Mouse (Mus musculus) MEL (cell line): ENCODE results near the gene Commd9. TPM values are rescaled to one million over a fixed set of nuclear protein-coding genes. Genes with fewer than 3 reads are reported as not detected.

ENCODE experiments used
- DNase-seq: peaks from one replicate; pipeline ENCODE4 v3.0.0; 2011; ENCODE audit warnings: low read depth, low spot score
- H3K27ac ChIP-seq: 2 replicates; pipeline ENCODE4 v1.5.1; 2012; ENCODE audit warnings: low read depth, mild to moderate bottlenecking, control low read depth, low read length, moderate library complexity; ENCODE audit not compliant: control insufficient read depth
- H3K27me3 ChIP-seq, 2 experiments: fragments of 150-350 bp in 1 of 2; sonication (generic) in 1 of 2; 2 replicates each; pipeline ENCODE4 v1.6.1; 2012; ENCODE audit warnings: low read length in 2 of 2, mild to moderate bottlenecking in 2 of 2, improper control_type of control experiment in 1 of 2, moderate library complexity in 1 of 2; ENCODE audit not compliant: insufficient read depth in 2 of 2, control insufficient read depth in 1 of 2
- H3K36me3 ChIP-seq, 2 experiments: 2 replicates each; pipeline ENCODE4 v1.6.1; 2012 to 2014; ENCODE audit warnings: low read length in 2 of 2, improper control_type of control experiment in 1 of 2, inconsistent platforms in 1 of 2, mild to moderate bottlenecking in 1 of 2; ENCODE audit not compliant: insufficient read depth in 2 of 2, control insufficient read depth in 1 of 2
- H3K4me1 ChIP-seq, 2 experiments: fragments of 150-350 bp in 1 of 2; sonication (generic) in 1 of 2; 2 replicates each; pipeline ENCODE4 v1.6.1; 2012; ENCODE audit warnings: low read length in 2 of 2, improper control_type of control experiment in 1 of 2, mild to moderate bottlenecking in 1 of 2; ENCODE audit not compliant: insufficient read depth in 2 of 2, control insufficient read depth in 1 of 2
- H3K4me3 ChIP-seq, 2 experiments: fragments of 150-350 bp in 1 of 2; sonication (generic) in 1 of 2; 2 replicates each; pipeline ENCODE4 v1.5.1; 2012; ENCODE audit warnings: low read depth in 2 of 2, low read length in 2 of 2, mild to moderate bottlenecking in 2 of 2, moderate library complexity in 2 of 2, control low read depth in 1 of 2, improper control_type of control experiment in 1 of 2; ENCODE audit not compliant: control insufficient read depth in 1 of 2, insufficient read depth in 1 of 2
- H3K79me2 ChIP-seq: 2 replicates; pipeline ENCODE4 v1.6.1; 2012; ENCODE audit warnings: mild to moderate bottlenecking, low read length, moderate library complexity; ENCODE audit not compliant: control insufficient read depth, poor library complexity, insufficient read depth
- H3K9ac ChIP-seq: 2 replicates; pipeline ENCODE4 v1.6.1; 2012; ENCODE audit warnings: low read depth, mild to moderate bottlenecking, control low read depth, low read length, moderate library complexity; ENCODE audit not compliant: control insufficient read depth, poor library complexity, severe bottlenecking
- H3K9me3 ChIP-seq: fragments of 150-350 bp; sonication (generic); replicated peaks from 2 replicates; pipeline ENCODE4 v1.6.1; 2012; ENCODE audit warnings: mild to moderate bottlenecking, low read length, improper control_type of control experiment, moderate library complexity; ENCODE audit not compliant: insufficient read depth
- BHLHE40 ChIP-seq: IDR thresholded peaks from 2 replicates; pipeline ENCODE4 v1.6.1; 2012; ENCODE audit warnings: low read depth, mild to moderate bottlenecking, inconsistent platforms, low read length, improper control_type of control experiment, borderline replicate concordance
- CHD2 ChIP-seq: IDR thresholded peaks from 2 replicates; pipeline ENCODE4 v1.6.1; 2011; ENCODE audit warnings: low read length, improper control_type of control experiment
- CTCF ChIP-seq, 3 experiments: IDR thresholded peaks in 2 of 3; conservative IDR thresholded peaks in 1 of 3; 2 replicates each; pipeline ENCODE4 v1.5.1; 2011 to 2012; ENCODE audit warnings: low read length in 3 of 3, low read depth in 2 of 3, mild to moderate bottlenecking in 2 of 3, improper control_type of control experiment in 1 of 3, inconsistent platforms in 1 of 3, mixed read lengths in 1 of 3, moderate library complexity in 1 of 3; ENCODE audit not compliant: control insufficient read depth in 1 of 3, insufficient read depth in 1 of 3, poor library complexity in 1 of 3, severe bottlenecking in 1 of 3
- E2F4 ChIP-seq: IDR thresholded peaks from 2 replicates; pipeline ENCODE4 v1.6.1; 2011; ENCODE audit warnings: low read depth, low read length, improper control_type of control experiment, borderline replicate concordance
- ETS1 ChIP-seq: IDR thresholded peaks from 2 replicates; pipeline ENCODE4 v1.6.1; 2012; ENCODE audit warnings: low read depth, mild to moderate bottlenecking, inconsistent platforms, low read length, improper control_type of control experiment, moderate library complexity
- GATA1 ChIP-seq: IDR thresholded peaks from 2 replicates; pipeline ENCODE4 v1.6.1; 2011; ENCODE audit warnings: low read depth, low read length, improper control_type of control experiment
- HCFC1 ChIP-seq: IDR thresholded peaks from 2 replicates; pipeline ENCODE4 v1.6.1; 2012; ENCODE audit warnings: low read depth, mild to moderate bottlenecking, inconsistent platforms, low read length, improper control_type of control experiment, moderate library complexity
- MAFK ChIP-seq: IDR thresholded peaks from 2 replicates; pipeline ENCODE4 v1.6.1; 2011; ENCODE audit warnings: low read depth, mild to moderate bottlenecking, low read length, improper control_type of control experiment, borderline replicate concordance
- MAX ChIP-seq: IDR thresholded peaks from 2 replicates; pipeline ENCODE4 v1.6.1; 2011; ENCODE audit warnings: low read length, improper control_type of control experiment
- MAZ ChIP-seq: IDR thresholded peaks from 2 replicates; pipeline ENCODE4 v1.6.1; 2012; ENCODE audit warnings: low read depth, mild to moderate bottlenecking, inconsistent platforms, low read length, improper control_type of control experiment
- MEF2A ChIP-seq: IDR thresholded peaks from 2 replicates; pipeline ENCODE4 v1.6.1; 2014; ENCODE audit warnings: low read depth, mild to moderate bottlenecking, inconsistent platforms, low read length, improper control_type of control experiment; ENCODE audit not compliant: poor library complexity, insufficient replicate concordance, severe bottlenecking; ENCODE audit errors: extremely low read depth
- MXI1 ChIP-seq: IDR thresholded peaks from 2 replicates; pipeline ENCODE4 v1.6.1; 2011; ENCODE audit warnings: mild to moderate bottlenecking, low read depth, low read length, improper control_type of control experiment
- MYC ChIP-seq: IDR thresholded peaks from 2 replicates; pipeline ENCODE4 v1.6.1; 2011; ENCODE audit warnings: low read depth, mild to moderate bottlenecking, low read length, improper control_type of control experiment, moderate library complexity
- POLR2A ChIP-seq, 2 experiments: IDR thresholded peaks; 2 replicates each; pipeline ENCODE4 v1.6.1; 2011 to 2012; ENCODE audit warnings: low read length in 2 of 2, mild to moderate bottlenecking in 2 of 2, control low read depth in 1 of 2, improper control_type of control experiment in 1 of 2, low read depth in 1 of 2, moderate library complexity in 1 of 2; ENCODE audit not compliant: control insufficient read depth in 1 of 2, insufficient read depth in 1 of 2, poor library complexity in 1 of 2
- POLR2AphosphoS5 ChIP-seq: IDR thresholded peaks from 2 replicates; pipeline ENCODE4 v1.6.1; 2012; ENCODE audit warnings: low read depth, borderline replicate concordance, mild to moderate bottlenecking, inconsistent platforms, low read length, moderate library complexity, mixed read lengths
- SIN3A ChIP-seq: IDR thresholded peaks from 2 replicates; pipeline ENCODE4 v1.6.1; 2012; ENCODE audit warnings: low read length, improper control_type of control experiment, inconsistent platforms
- SMC3 ChIP-seq: IDR thresholded peaks from 2 replicates; pipeline ENCODE4 v1.6.1; 2011; ENCODE audit warnings: low read depth, low read length, improper control_type of control experiment
- TAL1 ChIP-seq: IDR thresholded peaks from 2 replicates; pipeline ENCODE4 v1.6.1; 2012; ENCODE audit warnings: mild to moderate bottlenecking, inconsistent platforms, low read length, moderate library complexity, mixed read lengths
- TBP ChIP-seq: IDR thresholded peaks from 2 replicates; pipeline ENCODE4 v1.8.0; 2011; ENCODE audit warnings: low read depth, low read length, improper control_type of control experiment
- USF1 ChIP-seq: IDR thresholded peaks from 2 replicates; pipeline ENCODE4 v1.6.1; 2014; ENCODE audit warnings: low read depth, mild to moderate bottlenecking, inconsistent platforms, low read length, improper control_type of control experiment, moderate library complexity
- ZMIZ1 ChIP-seq: IDR thresholded peaks from 2 replicates; pipeline ENCODE4 v1.6.1; 2012; ENCODE audit warnings: low read depth, mild to moderate bottlenecking, inconsistent platforms, low read length, improper control_type of control experiment, moderate library complexity
- ZNF384 ChIP-seq: IDR thresholded peaks from 2 replicates; pipeline ENCODE4 v1.6.1; 2012; ENCODE audit warnings: low read depth, mild to moderate bottlenecking, inconsistent platforms, low read length, improper control_type of control experiment
- polyA plus RNA-seq, 2 experiments: library from polyadenylated mRNA; stranded (reverse) in 1 of 2; unstranded in 1 of 2; fragments of >175 nt in 1 of 2; fragments of >200 nt in 1 of 2; gene quantifications; 2 replicates each; pipeline versions ENCODE4 v1.2.1 to v1.2.4; 2012; ENCODE audit warnings: low replicate concordance in 2 of 2, low read depth in 1 of 2; ENCODE audit not compliant: insufficient read length in 2 of 2, insufficient read depth in 1 of 2, missing spikeins in 1 of 2
- total RNA-seq: library from RNA; depleted of rRNA; stranded (reverse); fragments of 300-350 nt; gene quantifications from 2 replicates; pipeline ENCODE4 v1.2.3, GENCODE M21; 2012

Commd9 gene
- total and polyA plus RNA-seq, 3 experiments = 57.6 to 62.8 TPM; not detected in 1

DNA sequence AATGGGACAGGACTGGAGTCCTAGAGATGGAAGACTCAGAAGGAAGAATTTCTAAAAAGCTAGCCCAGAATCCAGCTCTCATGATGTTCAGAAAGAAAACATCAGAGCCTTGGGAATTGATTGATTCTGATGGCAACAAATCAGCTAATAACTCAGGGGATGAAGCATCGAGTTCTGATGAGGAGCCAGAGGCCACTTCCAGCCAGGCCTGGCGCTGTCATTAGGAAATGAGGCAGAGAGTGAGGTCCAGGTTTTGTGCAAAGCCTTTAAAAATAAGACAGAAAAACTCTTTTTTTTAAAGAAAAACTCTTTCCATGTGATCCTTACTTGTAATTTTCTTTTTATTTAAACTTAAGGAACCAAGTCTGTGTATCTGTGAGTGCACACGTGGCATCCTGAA, 47.3 kb downstream of the Commd9 start:
- Histone ChIP-seq H3K27me3 (peaks cover 0 to 2% of the 10 kb centered on the region in 2 experiments; a peak in 1 of 4 replicates), H3K4me1 (no peaks in the 10 kb centered on the region), H3K9me3 (no peaks in the 10 kb centered on the region), H3K9ac (no peak overlapping the region), H3K36me3 (no peaks in the 10 kb centered on the region), H3K4me3 (no peak overlapping the region), H3K27ac (no peak overlapping the region), H3K79me2 (no peaks in the 10 kb centered on the region)
- DNase-seq = no peak
- TF ChIP-seq POLR2AphosphoS5 = no peak
- no peak for TF ChIP-seq MEF2A
- TF ChIP-seq MXI1 = no peak
- TF ChIP-seq CHD2 = no peak
- no peak for TF ChIP-seq MAX
- TF ChIP-seq TBP = no peak
- no peak for TF ChIP-seq ZNF384
- no peak for TF ChIP-seq MAZ
- no peak for TF ChIP-seq TAL1
- no peak for TF ChIP-seq ZMIZ1
- TF ChIP-seq SIN3A = no peak
- TF ChIP-seq USF1 = no peak
- TF ChIP-seq POLR2A (IDR thresholded peaks at IDR 0.05; ENCODE audit: control insufficient read depth in 1 of 2, insufficient read depth in 1 of 2, low read depth in 1 of 2, low read length in 2 of 2, poor library complexity in 1 of 2) = no peak
- no peak for TF ChIP-seq SMC3
- no peak for TF ChIP-seq E2F4
- no peak for TF ChIP-seq MYC
- no peak for TF ChIP-seq HCFC1
- no peak for TF ChIP-seq BHLHE40

GRCm38 (mm10) chr2:101935006-101935405, 49.0 kb downstream of the Commd9 start:
- TF ChIP-seq MAFK (no peak), MAX (no peak), ETS1 (no peak), CTCF (IDR thresholded peaks at IDR 0.05 in 2 of 3, conservative IDR thresholded peaks at IDR 0.05 in 1 of 3; ENCODE audit: control insufficient read depth in 1 of 3, insufficient read depth in 1 of 3, low read depth in 2 of 3, low read length in 3 of 3, poor library complexity in 1 of 3, severe bottlenecking in 1 of 3) (no peak), GATA1 (no peak)
- no peak for DNase-seq
- Histone ChIP-seq H3K27me3 (no peaks in the 10 kb centered on the region; a peak in 1 of 4 replicates), H3K27ac (no peak overlapping the region), H3K4me1 (no peaks in the 10 kb centered on the region), H3K9ac (no peak overlapping the region), H3K36me3 (no peaks in the 10 kb centered on the region), H3K79me2 (no peaks in the 10 kb centered on the region), H3K9me3 (no peaks in the 10 kb centered on the region), H3K4me3 (no peak overlapping the region)
